Mouse (Mus musculus) cortical plate, adult 2 months (tissue): ENCODE measurements around the gene Olfr520. TPM values are rescaled to one million over a fixed set of nuclear protein-coding genes. Genes with fewer than 3 reads are reported as not detected.

Experiments used
- H3K27ac ChIP-seq: fragments of 200-500 bp; 2 replicates; pipeline ENCODE4 v1.5.1; 2012; ENCODE audit warnings: low read length, control low read depth, inconsistent platforms; ENCODE audit not compliant: insufficient read depth
- H3K4me1 ChIP-seq: fragments of 200-500 bp; 2 replicates; pipeline ENCODE4 v1.6.1; 2011; ENCODE audit warnings: low read length; ENCODE audit not compliant: control insufficient read depth, insufficient read depth
- H3K4me3 ChIP-seq: fragments of 200-500 bp; 2 replicates; pipeline ENCODE4 v1.5.1; 2011; ENCODE audit warnings: mild to moderate bottlenecking, low read length, control low read depth; ENCODE audit not compliant: insufficient read depth
- CTCF ChIP-seq: fragments of 200-500 bp; IDR thresholded peaks from 2 replicates; pipeline ENCODE4 v1.5.1; 2011; ENCODE audit warnings: mild to moderate bottlenecking, control low read depth, low read length; ENCODE audit not compliant: insufficient read depth; ENCODE audit errors: extremely low read depth
- POLR2A ChIP-seq: fragments of 200-500 bp; IDR thresholded peaks from 2 replicates; pipeline ENCODE4 v1.6.1; 2011; ENCODE audit warnings: mild to moderate bottlenecking, low read length, control low read depth; ENCODE audit not compliant: insufficient read depth; ENCODE audit errors: extremely low read depth
- polyA plus RNA-seq: library from polyadenylated mRNA; depleted of rRNA; stranded (reverse); fragments of >200 nt; gene quantifications from 2 replicates; pipeline ENCODE4 v1.2.3, GENCODE M21; 2012

The Olfr520 gene
- polyA plus RNA-seq, 1 experiment: not detected

GRCm38 (mm10) chr7:99699106-99699505 is 31.0 kb upstream of the Olfr520 start:
- H3K4me1 ChIP-seq: peaks cover 1% of the 10 kb centered on the region; the same call in 1 of the 2 replicates
- H3K4me3 ChIP-seq: no peak overlapping the region
- peak overlapping the region; percentile 19; the same call in 1 of the 2 replicates for H3K27ac ChIP-seq
- TF ChIP-seq CTCF: no peak
- TF ChIP-seq POLR2A: no peak

GRCm38 (mm10) chr7:99699709-99700151 is 30.3 kb upstream of the Olfr520 start:
- peak overlapping the region; percentile 80; the same call in 1 of the 2 replicates for H3K27ac ChIP-seq
- peaks cover 1% of the 10 kb centered on the region; the same call in 1 of the 2 replicates for H3K4me1 ChIP-seq
- TF ChIP-seq CTCF (no peak), POLR2A (no peak)
- no peak overlapping the region for H3K4me3 ChIP-seq

GRCm38 (mm10) chr7:99700641-99701040 is 29.4 kb upstream of the Olfr520 start:
- TF ChIP-seq POLR2A (no peak), CTCF (no peak)
- Histone ChIP-seq H3K27ac (no peak overlapping the region), H3K4me1 (peaks cover 1% of the 10 kb centered on the region; the same call in 1 of the 2 replicates), H3K4me3 (no peak overlapping the region)

GRCm38 (mm10) chr7:99702201-99702600 is 27.9 kb upstream of the Olfr520 start:
- H3K4me3 ChIP-seq: no peak overlapping the region
- peaks cover 1% of the 10 kb centered on the region; the same call in 1 of the 2 replicates for H3K4me1 ChIP-seq
- no peak for TF ChIP-seq POLR2A
- no peak for TF ChIP-seq CTCF
- no peak overlapping the region for H3K27ac ChIP-seq

- Histone ChIP-seq H3K4me1 (peaks cover 5% of the 10 kb centered on the region; the same call in 1 of the 2 replicates), H3K27ac (peak overlapping the region; percentile 49; the same call in 1 of the 2 replicates), H3K4me3 (0 out of 2 replicates have a peak overlapping the region, but pooled peaks have one; percentile 18)
- no peak for TF ChIP-seq POLR2A
- no peak for TF ChIP-seq CTCF
These were observed 25.1 kb upstream of the Olfr520 start for GRCm38 (mm10) chr7:99704736-99705519.

- TF ChIP-seq CTCF: no peak
- H3K4me3 ChIP-seq: peak overlapping the region; percentile 18
- H3K4me1 ChIP-seq: peaks cover 5% of the 10 kb centered on the region; the same call in 1 of the 2 replicates
- H3K27ac ChIP-seq: peak overlapping the region; percentile 68
These were observed 23.6 kb upstream of the Olfr520 start for GRCm38 (mm10) chr7:99706341-99707037.

GRCm38 (mm10) chr7:99707038-99707595 is 23.0 kb upstream of the Olfr520 start:
- Histone ChIP-seq H3K4me1 (peaks cover 5% of the 10 kb centered on the region; the same call in 1 of the 2 replicates), H3K27ac (peak overlapping the region; percentile 68)
- no peak for TF ChIP-seq POLR2A
- TF ChIP-seq CTCF: no peak

GRCm38 (mm10) chr7:99707671-99708070 is 22.4 kb upstream of the Olfr520 start:
- H3K4me3 ChIP-seq: no peak overlapping the region
- TF ChIP-seq POLR2A (no peak), CTCF (no peak)
- no peak overlapping the region for H3K27ac ChIP-seq
- H3K4me1 ChIP-seq: peaks cover 5% of the 10 kb centered on the region; the same call in 1 of the 2 replicates

More at GRCm38 (mm10) chr7:99707038-99707595, 23.0 kb upstream of the Olfr520 start:
- H3K4me3 ChIP-seq: no peak overlapping the region

GRCm38 (mm10) chr7:99708301-99708721 is 21.8 kb upstream of the Olfr520 start:
- Histone ChIP-seq H3K4me3 (no peak overlapping the region), H3K27ac (no peak overlapping the region), H3K4me1 (peaks cover 5% of the 10 kb centered on the region; the same call in 1 of the 2 replicates)
- TF ChIP-seq POLR2A (no peak), CTCF (no peak)

GRCm38 (mm10) chr7:99708750-99709149 is 21.3 kb upstream of the Olfr520 start:
- no peak for TF ChIP-seq CTCF
- TF ChIP-seq POLR2A: no peak
- Histone ChIP-seq H3K4me1 (peaks cover 5% of the 10 kb centered on the region; the same call in 1 of the 2 replicates), H3K4me3 (no peak overlapping the region), H3K27ac (no peak overlapping the region)
